Mouse (Mus musculus): ENCODE data around the gene Lhx1. TPM values are rescaled to one million over a fixed set of nuclear protein-coding genes. Genes with fewer than 3 reads are reported as not detected.

Lhx1 gene
- total RNA-seq, 2 experiments from 2014 or later = not detected

GRCm38 (mm10) chr11:84512031-84512430, 13.3 kb downstream of the Lhx1 start:
- no peak for ATAC-seq (replicated peaks; ENCODE audit: low FRiP score, low TSS enrichment, poor library complexity, severe bottlenecking)

- no peak for ATAC-seq (replicated peaks; ENCODE audit: low FRiP score, low TSS enrichment, poor library complexity, severe bottlenecking)
Measured at GRCm38 (mm10) chr11:84504296-84504695, 21.0 kb downstream of the Lhx1 start.

GRCm38 (mm10) chr11:84497944-84498343, 27.4 kb downstream of the Lhx1 start:
- no peak for ATAC-seq (replicated peaks; ENCODE audit: low FRiP score, low TSS enrichment, poor library complexity, severe bottlenecking)

- ATAC-seq (replicated peaks; ENCODE audit: low FRiP score, low TSS enrichment, poor library complexity, severe bottlenecking) = no peak
Measured at GRCm38 (mm10) chr11:84496901-84497300, 28.4 kb downstream of the Lhx1 start.

- ATAC-seq (replicated peaks; ENCODE audit: low FRiP score, low TSS enrichment, poor library complexity, severe bottlenecking) = no peak
Measured at GRCm38 (mm10) chr11:84495774-84496173, 29.6 kb downstream of the Lhx1 start.

- ATAC-seq (replicated peaks; ENCODE audit: low FRiP score, low TSS enrichment, poor library complexity, severe bottlenecking) = no peak
Measured at GRCm38 (mm10) chr11:84481661-84482060, 43.7 kb downstream of the Lhx1 start.

- ATAC-seq (replicated peaks; ENCODE audit: low FRiP score, low TSS enrichment, poor library complexity, severe bottlenecking) = no peak
Measured at GRCm38 (mm10) chr11:84480451-84480850, 44.9 kb downstream of the Lhx1 start.

GRCm38 (mm10) chr11:84476641-84477040, 48.7 kb downstream of the Lhx1 start:
- ATAC-seq (replicated peaks; ENCODE audit: low FRiP score, low TSS enrichment, poor library complexity, severe bottlenecking) = no peak

- ATAC-seq (replicated peaks; ENCODE audit: low FRiP score, low TSS enrichment, poor library complexity, severe bottlenecking) = no peak
Measured at GRCm38 (mm10) chr11:84475991-84476390, 49.3 kb downstream of the Lhx1 start.

GRCm38 (mm10) chr11:84473093-84473667, 52.2 kb downstream of the Lhx1 start:
- ATAC-seq (replicated peaks; ENCODE audit: low FRiP score, low TSS enrichment, poor library complexity, severe bottlenecking) = peak; percentile 34; the same call in 1 of the 2 replicates

Other genes starting within 250 kb of the Lhx1 start
- 60.7 and 101 TPM in 2 replicates for gene Aatf, start 12.0 kb downstream of the Lhx1 start, total RNA-seq (2014; fragmentation: Nextera tagmentation)
- gene Aatf, start 12.0 kb downstream of the Lhx1 start, total RNA-seq (2017) = 177 and 220 TPM in 2 replicates